Mouse (Mus musculus) embryonic facial prominence, embryonic 13.5 days (tissue): ENCODE data around the gene Rasgrp3. TPM values are rescaled to one million over a fixed set of nuclear protein-coding genes. Genes with fewer than 3 reads are reported as not detected.

ENCODE experiments used
- ATAC-seq: fragments of 200-750 bp; cut with Nextera tagmentation; 2 replicates; pipeline ENCODE4 v1.8.0; 2017; ENCODE audit warnings: low read depth; ENCODE audit not compliant: insufficient number of reproducible peaks, insufficient read depth, low FRiP score, low TSS enrichment
- H3K27ac ChIP-seq: fragments of 300-500 bp; sonication (generic); 2 replicates; pipeline ENCODE4 v1.5.1; 2015; ENCODE audit warnings: moderate library complexity, mild to moderate bottlenecking, inconsistent platforms
- H3K27me3 ChIP-seq: fragments of 300-500 bp; sonication (generic); 2 replicates; pipeline ENCODE4 v1.6.1; 2015; ENCODE audit warnings: mild to moderate bottlenecking, inconsistent platforms
- H3K36me3 ChIP-seq: fragments of 300-500 bp; sonication (generic); 2 replicates; pipeline ENCODE4 v1.6.1; 2015; ENCODE audit warnings: mild to moderate bottlenecking, inconsistent platforms
- H3K4me1 ChIP-seq: fragments of 300-500 bp; sonication (generic); 2 replicates; pipeline ENCODE4 v1.6.1; 2015; ENCODE audit warnings: inconsistent platforms
- H3K4me2 ChIP-seq: fragments of 300-500 bp; sonication (generic); 2 replicates; pipeline ENCODE4 v1.6.1; 2015; ENCODE audit warnings: moderate library complexity, mild to moderate bottlenecking, inconsistent platforms
- H3K4me3 ChIP-seq: fragments of 300-500 bp; sonication (generic); 2 replicates; pipeline ENCODE4 v1.5.1; 2015; ENCODE audit warnings: mild to moderate bottlenecking, inconsistent platforms
- H3K9ac ChIP-seq: fragments of 300-500 bp; sonication (generic); 2 replicates; pipeline ENCODE4 v1.6.1; 2015; ENCODE audit warnings: mild to moderate bottlenecking, inconsistent platforms
- H3K9me3 ChIP-seq: fragments of 300-500 bp; sonication (generic); 2 replicates; pipeline ENCODE4 v1.6.1; 2016; ENCODE audit warnings: inconsistent platforms
- WGBS: fragments of 180-500 bp; shearing (Covaris S2); methylation state at CpG from one replicate; pipeline ENCODE4 v1.1.7; 2015; ENCODE audit warnings: mixed read lengths; 5-methylcytosine and 5-hydroxymethylcytosine counted together
- polyA plus RNA-seq: library from polyadenylated mRNA; unstranded; fragments of >200 nt; fragmentation: Nextera tagmentation; extraction: Ambion mirVana; gene quantifications from 2 replicates; pipeline ENCODE4 v1.2.1, GENCODE M21; 2015

Rasgrp3 gene
- polyA plus RNA-seq, 1 experiment from 2014 or later = 10.7 TPM

GRCm38 (mm10) chr17:75550771-75551413 lies 115.2 kb downstream of the Rasgrp3 start:
- Histone ChIP-seq H3K4me2 (peak overlapping the region; percentile 83), H3K27me3 (no peaks in the 10 kb centered on the region), H3K36me3 (peaks cover 17% of the 10 kb centered on the region), H3K9ac (peak overlapping the region; percentile 84), H3K4me1 (peaks cover 24% of the 10 kb centered on the region), H3K4me3 (peak overlapping the region; percentile 85), H3K9me3 (no peaks in the 10 kb centered on the region), H3K27ac (no peak overlapping the region)
- WGBS = 40% methylated on average over 11 of the region's 11 CpGs
- ATAC-seq = no peak

- under 1% methylated on average over 56 of the region's 56 CpGs for WGBS
Observed at GRCm38 (mm10) chr17:75551512-75552400, 116.1 kb downstream of the Rasgrp3 start, which contains the start of gene Fam98a. Fam98a (minus strand) TSS chr17:75551946.

DNA sequence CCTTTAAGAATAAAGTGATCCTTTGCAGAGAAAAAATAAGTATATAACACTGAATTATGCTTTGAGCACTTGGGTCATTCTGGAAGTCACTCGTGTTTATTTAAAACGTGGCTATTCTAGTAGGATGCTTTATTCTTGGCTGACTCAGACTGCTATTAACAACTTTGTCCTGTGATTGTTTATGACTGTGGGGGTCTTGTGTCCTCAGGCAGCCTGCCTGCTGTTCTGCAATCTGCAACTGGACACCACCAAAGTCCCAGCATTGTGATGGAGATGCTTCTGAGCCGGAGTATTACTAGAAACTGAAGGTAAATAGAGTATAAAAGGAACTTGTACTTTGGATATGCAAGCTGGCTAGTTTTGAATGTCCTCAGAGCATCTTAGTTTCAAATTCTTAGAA lies 121.3 kb downstream of the Rasgrp3 start:
- no peaks in the 10 kb centered on the region for H3K4me1 ChIP-seq
- no peaks in the 10 kb centered on the region for H3K27me3 ChIP-seq
- H3K9ac ChIP-seq = no peak overlapping the region
- H3K4me3 ChIP-seq = no peak overlapping the region
- 36% methylated on average over 3 of the region's 3 CpGs for WGBS
- no peaks in the 10 kb centered on the region for H3K36me3 ChIP-seq
- no peak for ATAC-seq
- no peaks in the 10 kb centered on the region for H3K9me3 ChIP-seq
- no peak overlapping the region for H3K27ac ChIP-seq
- no peak overlapping the region for H3K4me2 ChIP-seq

More at GRCm38 (mm10) chr17:75551512-75552400, 116.1 kb downstream of the Rasgrp3 start, which contains the start of gene Fam98a:
- H3K4me2 ChIP-seq = peak within 1 kb of the TSS; percentile 83
- peak; percentile 99 for ATAC-seq
- H3K4me1 ChIP-seq = peaks cover 24% of the 10 kb centered on the region
- peak within 1 kb of the TSS; percentile 84 for H3K9ac ChIP-seq
- H3K27me3 ChIP-seq = no peaks in the 10 kb centered on the region
- H3K4me3 ChIP-seq = peak within 1 kb of the TSS; percentile 85
- H3K27ac ChIP-seq = 0 out of 2 replicates have a peak within 1 kb of the TSS, but pooled peaks have one; percentile 28
- H3K9me3 ChIP-seq = no peaks in the 10 kb centered on the region
- peaks cover 10% of the 10 kb centered on the region for H3K36me3 ChIP-seq

GRCm38 (mm10) chr17:75558041-75558440 lies 122.3 kb downstream of the Rasgrp3 start:
- Histone ChIP-seq H3K9me3 (no peaks in the 10 kb centered on the region), H3K9ac (no peak overlapping the region), H3K27ac (no peak overlapping the region), H3K27me3 (no peaks in the 10 kb centered on the region), H3K4me2 (no peak overlapping the region), H3K4me1 (no peaks in the 10 kb centered on the region), H3K36me3 (no peaks in the 10 kb centered on the region), H3K4me3 (no peak overlapping the region)
- 84% methylated on average over 2 of the region's 2 CpGs for WGBS
- no peak for ATAC-seq

GRCm38 (mm10) chr17:75575608-75576007 lies 139.9 kb downstream of the Rasgrp3 start:
- H3K4me2 ChIP-seq = no peak overlapping the region
- H3K4me3 ChIP-seq = no peak overlapping the region
- H3K9ac ChIP-seq = no peak overlapping the region
- no peaks in the 10 kb centered on the region for H3K4me1 ChIP-seq
- no peaks in the 10 kb centered on the region for H3K27me3 ChIP-seq
- no peak for ATAC-seq
- WGBS = 74% methylated on average over 7 of the region's 7 CpGs
- no peaks in the 10 kb centered on the region for H3K36me3 ChIP-seq
- H3K27ac ChIP-seq = no peak overlapping the region
- no peaks in the 10 kb centered on the region for H3K9me3 ChIP-seq

Other genes starting within 250 kb of the Rasgrp3 start
- gene Fam98a, start 116.0 kb downstream of the Rasgrp3 start, polyA plus RNA-seq = 27.0 and 32.9 TPM in 2 replicates